Mouse (Mus musculus) heart, postnatal 14 days (tissue): ENCODE data around the gene Wwtr1. TPM values are rescaled to one million over a fixed set of nuclear protein-coding genes. Genes with fewer than 3 reads are reported as not detected.

ENCODE experiments used
- DNase-seq, 2 experiments: peaks; one replicate each; pipeline ENCODE4 v3.0.0; 2021 to 2022
- intact Hi-C: fragments of 180-260 bp; cut with DNase I; formaldehyde crosslinking; loops from one replicate; pipeline ENCODE4 v1.15.1; 2025
- total RNA-seq, 2 experiments: library from RNA; stranded (reverse); gene quantifications; 2 replicates each; pipeline ENCODE4 v1.2.3; 2021

The Wwtr1 gene
- total RNA-seq, 2 experiments from 2014 or later = 65.6 to 75.2 TPM

GRCm38 (mm10) chr3:57566655-57567054 lies 9.1 kb downstream of the Wwtr1 start:
- DNase-seq = no peak

GRCm38 (mm10) chr3:57563627-57564026 lies 12.1 kb downstream of the Wwtr1 start:
- DNase-seq = no peak
- intact Hi-C loops = no loop called here

More at GRCm38 (mm10) chr3:57566655-57567054, 9.1 kb downstream of the Wwtr1 start:
- intact Hi-C loops = no loop called here

GRCm38 (mm10) chr3:57562996-57563506 lies 12.7 kb downstream of the Wwtr1 start:
- intact Hi-C loops = no loop called here
- DNase-seq = no peak

GRCm38 (mm10) chr3:57558761-57559160 lies 16.9 kb downstream of the Wwtr1 start:
- intact Hi-C loops = no loop called here
- no peak for DNase-seq

- intact Hi-C loops = no loop called here
- DNase-seq = no peak
Measured at GRCm38 (mm10) chr3:57557408-57557807, 18.3 kb downstream of the Wwtr1 start.

GRCm38 (mm10) chr3:57555560-57555959 lies 20.1 kb downstream of the Wwtr1 start:
- no peak for DNase-seq
- intact Hi-C loops = no loop called here

GRCm38 (mm10) chr3:57554890-57555239 lies 20.8 kb downstream of the Wwtr1 start:
- intact Hi-C loops = no loop called here
- DNase-seq = no peak

- intact Hi-C loops = no loop called here
- no peak for DNase-seq
Measured at GRCm38 (mm10) chr3:57554124-57554889, 21.4 kb downstream of the Wwtr1 start.

GRCm38 (mm10) chr3:57553108-57553507 lies 22.6 kb downstream of the Wwtr1 start:
- DNase-seq = no peak
- intact Hi-C loops = no loop called here

GRCm38 (mm10) chr3:57551210-57551609 lies 24.5 kb downstream of the Wwtr1 start:
- no peak for DNase-seq
- intact Hi-C loops = no loop called here

GRCm38 (mm10) chr3:57550468-57551185 lies 25.1 kb downstream of the Wwtr1 start:
- intact Hi-C loops = no loop called here
- no peak for DNase-seq

GRCm38 (mm10) chr3:57544154-57544553 lies 31.6 kb downstream of the Wwtr1 start:
- DNase-seq = peak in 1 of 2 experiments; percentile 14
- intact Hi-C loops = no loop called here

- intact Hi-C loops = no loop called here
- DNase-seq = no peak
Measured at GRCm38 (mm10) chr3:57542848-57543380, 32.8 kb downstream of the Wwtr1 start.

GRCm38 (mm10) chr3:57541205-57541604 lies 34.5 kb downstream of the Wwtr1 start:
- DNase-seq = no peak
- intact Hi-C loops = no loop called here

GRCm38 (mm10) chr3:57540474-57540873 lies 35.2 kb downstream of the Wwtr1 start:
- DNase-seq = no peak
- intact Hi-C loops = no loop called here

GRCm38 (mm10) chr3:57535483-57536185 lies 40.1 kb downstream of the Wwtr1 start:
- DNase-seq = no peak
- intact Hi-C loops = loop anchor here (2.0 to 5.0 kb wide), 2 partner anchors 19 to 37 kb away; no protein-coding TSS in a partner anchor

GRCm38 (mm10) chr3:57534450-57534849 lies 41.3 kb downstream of the Wwtr1 start:
- no peak for DNase-seq
- intact Hi-C loops = loop anchor here (2.0 kb wide), 1 partner anchor 18 kb away; no protein-coding TSS in a partner anchor

GRCm38 (mm10) chr3:57533876-57534275 lies 41.8 kb downstream of the Wwtr1 start:
- intact Hi-C loops = loop anchor here (2.0 kb wide), 1 partner anchor 17 kb away; no protein-coding TSS in a partner anchor
- no peak for DNase-seq

GRCm38 (mm10) chr3:57532991-57533725 lies 42.6 kb downstream of the Wwtr1 start:
- intact Hi-C loops = no loop called here
- DNase-seq = peak; percentile 37 to 42

- DNase-seq = no peak
- intact Hi-C loops = no loop called here
Measured at GRCm38 (mm10) chr3:57530836-57531235, 44.9 kb downstream of the Wwtr1 start.
